Mouse (Mus musculus): ENCODE data around the gene Cpn2. TPM values are rescaled to one million over a fixed set of nuclear protein-coding genes. Genes with fewer than 3 reads are reported as not detected.

Cpn2 gene
- polyA plus RNA-seq, 1 experiment = 0.52 TPM

DNA sequence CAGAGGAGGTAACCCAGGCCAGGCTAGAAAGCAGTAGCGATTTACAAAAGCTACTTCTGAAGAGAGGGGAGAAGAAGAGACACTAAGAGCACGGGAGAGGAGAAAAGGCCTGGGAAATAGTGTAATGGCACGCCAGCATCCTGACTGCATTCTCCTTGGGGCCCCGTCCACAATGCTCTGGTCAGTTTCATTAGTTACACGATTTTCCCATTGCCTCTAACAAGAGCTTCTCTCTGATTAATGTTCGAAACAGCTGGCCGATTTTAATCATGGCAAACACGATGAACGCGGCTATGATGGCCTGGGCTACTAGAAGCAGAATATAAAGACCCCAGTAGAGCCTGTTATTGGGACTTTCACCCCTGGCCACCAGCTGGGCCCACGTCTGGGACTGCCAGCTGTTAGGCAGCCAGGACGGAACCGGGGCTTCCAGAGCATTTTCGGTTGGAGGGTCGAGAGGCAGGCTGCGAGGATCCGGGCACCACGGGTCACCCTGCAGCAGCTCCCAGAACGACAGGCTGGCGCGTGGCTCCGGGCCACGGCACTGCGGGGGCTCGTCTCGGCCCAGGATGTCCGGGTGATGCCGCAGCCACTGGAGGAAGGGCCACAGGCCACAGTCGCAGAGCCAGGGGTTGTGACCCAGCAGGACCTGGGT, 40.8 kb upstream of the Cpn2 start:
- H3K27me3 ChIP-seq (replicated peaks; ENCODE audit: control insufficient read depth, insufficient read depth, low read length) = no peaks in the 10 kb centered on the region
- no peaks in the 10 kb centered on the region for H3K36me3 ChIP-seq (ENCODE audit: control insufficient read depth, insufficient read depth, low read length)
- H3K4me1 ChIP-seq (ENCODE audit: control insufficient read depth, insufficient read depth, low read length) = peaks cover 3% of the 10 kb centered on the region; the same call in 1 of the 2 replicates
- DNase-seq = no peak
- H3K4me3 ChIP-seq (ENCODE audit: insufficient read depth, low read depth, low read length) = peak overlapping the region; percentile 39
- WGBS = 22% methylated on average over 29 of the region's 29 CpGs
- no peak overlapping the region for H3K27ac ChIP-seq (ENCODE audit: insufficient read depth, low read depth, low read length)
- TF ChIP-seq CTCF (conservative IDR thresholded peaks at IDR 0.05; ENCODE audit: insufficient read depth, insufficient read length, low read depth, low read length) = no peak

- TF ChIP-seq CTCF (conservative IDR thresholded peaks at IDR 0.05; ENCODE audit: insufficient read depth, insufficient read length, low read depth, low read length) (no peak), POLR2A (IDR thresholded peaks at IDR 0.05; ENCODE audit: low read depth, low read length) (no peak)
- Histone ChIP-seq H3K36me3 (ENCODE audit: control insufficient read depth, insufficient read depth, low read length) (no peaks in the 10 kb centered on the region), H3K4me1 (ENCODE audit: control insufficient read depth, insufficient read depth, low read length) (peaks cover 3% of the 10 kb centered on the region; the same call in 1 of the 2 replicates), H3K27ac (ENCODE audit: insufficient read depth, low read depth, low read length) (no peak overlapping the region), H3K27me3 (replicated peaks; ENCODE audit: control insufficient read depth, insufficient read depth, low read length) (no peaks in the 10 kb centered on the region), H3K4me3 (ENCODE audit: insufficient read depth, low read depth, low read length) (no peak overlapping the region)
- no peak for DNase-seq
- 70% methylated on average over 12 of the region's 12 CpGs for WGBS
Measured at GRCm38 (mm10) chr16:30307306-30307705, 40.0 kb upstream of the Cpn2 start.

DNA sequence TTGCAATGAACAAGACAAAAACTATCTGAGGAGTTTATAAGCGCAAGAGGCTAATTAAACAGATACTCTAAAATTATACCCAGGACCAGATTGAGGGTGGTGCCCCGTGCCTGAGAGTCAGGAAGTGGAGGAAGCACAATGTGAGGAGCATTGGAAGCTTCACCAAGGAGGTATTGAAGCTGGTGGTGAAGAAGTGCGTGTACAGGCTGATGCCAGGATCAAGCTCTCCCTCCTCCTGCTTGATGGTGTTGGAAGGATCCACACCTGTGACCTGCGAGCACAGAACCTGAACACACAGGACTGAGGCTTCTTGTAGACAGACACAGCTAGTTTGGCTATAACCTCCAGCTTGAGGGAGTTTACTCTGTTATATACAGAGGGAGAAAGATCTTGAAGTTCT, 38.8 kb upstream of the Cpn2 start:
- Histone ChIP-seq H3K27me3 (replicated peaks; ENCODE audit: control insufficient read depth, insufficient read depth, low read length) (no peaks in the 10 kb centered on the region), H3K27ac (ENCODE audit: insufficient read depth, low read depth, low read length) (no peak overlapping the region), H3K4me3 (ENCODE audit: insufficient read depth, low read depth, low read length) (no peak overlapping the region), H3K4me1 (ENCODE audit: control insufficient read depth, insufficient read depth, low read length) (peaks cover 3% of the 10 kb centered on the region; the same call in 1 of the 2 replicates), H3K36me3 (ENCODE audit: control insufficient read depth, insufficient read depth, low read length) (no peaks in the 10 kb centered on the region)
- no peak for DNase-seq
- WGBS = 91% methylated on average over 4 of the region's 4 CpGs
- TF ChIP-seq CTCF (conservative IDR thresholded peaks at IDR 0.05; ENCODE audit: insufficient read depth, insufficient read length, low read depth, low read length) (no peak), POLR2A (IDR thresholded peaks at IDR 0.05; ENCODE audit: low read depth, low read length) (no peak)

- H3K4me3 ChIP-seq (ENCODE audit: insufficient read depth, low read depth, low read length) = no peak overlapping the region
- WGBS = 31% methylated on average over 5 of the region's 5 CpGs
Measured at GRCm38 (mm10) chr16:30304236-30304635, 36.9 kb upstream of the Cpn2 start.

DNA sequence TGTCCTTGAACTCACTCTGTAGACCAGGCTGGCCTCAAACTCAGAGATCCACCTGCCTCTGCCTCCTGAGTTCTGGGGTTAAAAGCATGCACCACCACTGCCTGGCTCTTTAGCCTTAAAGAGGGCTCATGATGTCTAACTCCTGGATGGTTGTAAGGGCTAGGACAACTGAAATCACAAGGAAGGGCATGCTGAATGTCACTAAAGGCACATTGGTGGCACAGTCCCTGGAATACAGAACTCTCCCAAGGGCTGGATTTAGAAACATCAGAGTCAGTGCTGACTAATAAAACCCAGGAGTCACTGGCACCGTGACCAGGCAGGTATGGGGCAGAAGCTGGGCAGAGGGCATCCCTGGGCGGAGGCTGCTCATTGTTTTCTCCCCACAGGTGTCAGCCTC, 36.1 kb upstream of the Cpn2 start:
- Histone ChIP-seq H3K4me1 (ENCODE audit: control insufficient read depth, insufficient read depth, low read length) (no peaks in the 10 kb centered on the region), H3K36me3 (ENCODE audit: control insufficient read depth, insufficient read depth, low read length) (no peaks in the 10 kb centered on the region), H3K27ac (ENCODE audit: insufficient read depth, low read depth, low read length) (no peak overlapping the region), H3K4me3 (ENCODE audit: insufficient read depth, low read depth, low read length) (no peak overlapping the region), H3K27me3 (replicated peaks; ENCODE audit: control insufficient read depth, insufficient read depth, low read length) (no peaks in the 10 kb centered on the region)
- TF ChIP-seq POLR2A (IDR thresholded peaks at IDR 0.05; ENCODE audit: low read depth, low read length) (no peak), CTCF (conservative IDR thresholded peaks at IDR 0.05; ENCODE audit: insufficient read depth, insufficient read length, low read depth, low read length) (no peak)
- WGBS = 64% methylated on average over 2 of the region's 2 CpGs
- no peak for DNase-seq

More at GRCm38 (mm10) chr16:30304236-30304635, 36.9 kb upstream of the Cpn2 start:
- H3K27ac ChIP-seq (ENCODE audit: insufficient read depth, low read depth, low read length) = no peak overlapping the region
- TF ChIP-seq POLR2A (IDR thresholded peaks at IDR 0.05; ENCODE audit: low read depth, low read length) = no peak
- TF ChIP-seq CTCF (conservative IDR thresholded peaks at IDR 0.05; ENCODE audit: insufficient read depth, insufficient read length, low read depth, low read length) = no peak
- H3K36me3 ChIP-seq (ENCODE audit: control insufficient read depth, insufficient read depth, low read length) = no peaks in the 10 kb centered on the region
- H3K4me1 ChIP-seq (ENCODE audit: control insufficient read depth, insufficient read depth, low read length) = no peaks in the 10 kb centered on the region
- no peaks in the 10 kb centered on the region for H3K27me3 ChIP-seq (replicated peaks; ENCODE audit: control insufficient read depth, insufficient read depth, low read length)
- no peak for DNase-seq

DNA sequence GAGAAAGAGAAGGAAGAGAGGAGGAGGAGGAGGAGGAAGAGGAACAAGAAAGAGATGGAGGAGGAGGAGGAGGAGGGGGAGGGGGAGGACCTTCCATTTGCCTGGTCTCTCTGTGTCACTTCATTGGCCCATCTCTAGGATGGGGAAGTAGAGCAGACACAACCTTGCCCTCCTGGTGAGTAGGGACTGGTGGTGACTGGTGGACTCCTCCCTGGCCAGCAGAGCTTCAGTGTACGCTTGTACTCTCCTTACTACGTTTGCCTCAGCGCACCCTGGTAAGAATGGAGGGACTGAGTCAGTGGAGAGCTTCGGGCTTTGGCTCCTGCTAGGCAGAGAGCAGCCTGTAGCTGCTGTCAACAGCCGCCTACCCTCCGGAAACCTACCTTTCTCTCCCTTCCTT, 35.4 kb upstream of the Cpn2 start:
- TF ChIP-seq CTCF (conservative IDR thresholded peaks at IDR 0.05; ENCODE audit: insufficient read depth, insufficient read length, low read depth, low read length) (no peak), POLR2A (IDR thresholded peaks at IDR 0.05; ENCODE audit: low read depth, low read length) (no peak)
- Histone ChIP-seq H3K27me3 (replicated peaks; ENCODE audit: control insufficient read depth, insufficient read depth, low read length) (no peaks in the 10 kb centered on the region), H3K36me3 (ENCODE audit: control insufficient read depth, insufficient read depth, low read length) (no peaks in the 10 kb centered on the region), H3K27ac (ENCODE audit: insufficient read depth, low read depth, low read length) (no peak overlapping the region), H3K4me3 (ENCODE audit: insufficient read depth, low read depth, low read length) (no peak overlapping the region), H3K4me1 (ENCODE audit: control insufficient read depth, insufficient read depth, low read length) (no peaks in the 10 kb centered on the region)
- no peak for DNase-seq
- 89% methylated on average over 6 of the region's 6 CpGs for WGBS

DNA sequence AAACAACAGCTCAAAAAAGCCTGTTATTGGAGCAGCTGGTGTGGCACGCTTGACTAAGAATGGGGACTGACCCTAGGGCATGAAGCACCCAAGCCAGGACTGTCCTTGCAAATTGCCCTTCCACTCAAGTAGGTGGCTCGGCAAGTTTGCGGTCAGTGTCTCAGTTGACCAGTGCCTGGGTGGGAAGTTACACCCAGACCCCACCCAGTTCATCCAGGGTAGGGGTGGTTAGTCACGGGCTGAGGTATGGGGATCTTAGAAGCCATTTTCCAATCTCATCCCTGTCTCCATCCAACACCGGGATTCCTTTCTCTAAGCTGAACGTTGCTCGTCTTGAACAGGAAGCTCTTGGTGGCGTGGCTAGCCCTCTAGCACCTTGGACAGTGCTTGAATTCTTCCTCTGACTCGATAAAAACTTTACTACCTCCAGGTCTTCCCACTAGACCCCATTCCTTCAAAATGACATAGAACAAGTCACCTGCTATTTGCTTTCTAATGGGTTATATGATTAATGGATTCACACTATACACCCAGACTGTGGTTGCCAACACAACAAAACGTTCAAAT, 32.5 kb upstream of the Cpn2 start:
- no peak for DNase-seq
- 57% methylated on average over 10 of the region's 10 CpGs for WGBS
- no peak overlapping the region for H3K4me3 ChIP-seq (ENCODE audit: insufficient read depth, low read depth, low read length)
- H3K27ac ChIP-seq (ENCODE audit: insufficient read depth, low read depth, low read length) = no peak overlapping the region
- no peaks in the 10 kb centered on the region for H3K4me1 ChIP-seq (ENCODE audit: control insufficient read depth, insufficient read depth, low read length)
- H3K27me3 ChIP-seq (replicated peaks; ENCODE audit: control insufficient read depth, insufficient read depth, low read length) = no peaks in the 10 kb centered on the region
- H3K36me3 ChIP-seq (ENCODE audit: control insufficient read depth, insufficient read depth, low read length) = no peaks in the 10 kb centered on the region
- TF ChIP-seq CTCF (conservative IDR thresholded peaks at IDR 0.05; ENCODE audit: insufficient read depth, insufficient read length, low read depth, low read length) (no peak), POLR2A (IDR thresholded peaks at IDR 0.05; ENCODE audit: low read depth, low read length) (no peak)

Data from kidney, adult 2 months (tissue).